Mouse (Mus musculus) kidney, postnatal 25 days (tissue): ENCODE measurements at regions not wholly inside any gene's neighbourhood (a gene's known extent, or its start where the extent isn't known, plus 50 kb on each side); places are given as distances from the start of the nearest gene placed in this dataset.

Experiments
- DNase-seq, 2 experiments: peaks; one replicate each; pipeline ENCODE4 v3.0.0; 2021; ENCODE audit warnings: mixed read lengths in 2 of 2

GRCm38 (mm10) chr7:129441085-129441617 lies 150.5 kb upstream of the Wdr11 start:
- no peak for DNase-seq

- peak; percentile 72 to 80 for DNase-seq
These were observed 122.2 kb upstream of the Wdr11 start for GRCm38 (mm10) chr7:129469496-129469895.

GRCm38 (mm10) chr7:129483736-129484135 lies 107.9 kb upstream of the Wdr11 start:
- no peak for DNase-seq

GRCm38 (mm10) chr7:129506894-129507293 lies 84.8 kb upstream of the Wdr11 start:
- DNase-seq: peak in 1 of 2 experiments; percentile 51

GRCm38 (mm10) chr7:129509631-129510132 lies 82.0 kb upstream of the Wdr11 start:
- peak; percentile 4 to 40 for DNase-seq

GRCm38 (mm10) chr7:129514619-129515018 lies 77.0 kb upstream of the Wdr11 start:
- DNase-seq: no peak

GRCm38 (mm10) chr7:129524369-129524915 lies 67.2 kb upstream of the Wdr11 start:
- no peak for DNase-seq

- no peak for DNase-seq
These were observed 65.7 kb upstream of the Wdr11 start for GRCm38 (mm10) chr7:129525985-129526384.

GRCm38 (mm10) chr7:129528263-129528662 lies 63.4 kb upstream of the Wdr11 start:
- DNase-seq: no peak

GRCm38 (mm10) chr7:129533366-129533905 lies 58.2 kb upstream of the Wdr11 start:
- no peak for DNase-seq
